Mouse (Mus musculus): ENCODE data around the gene Vmn2r-ps159.

- no peak for TF ChIP-seq EP300 (IDR thresholded peaks at IDR 0.05; ENCODE audit: insufficient read depth, low read depth, low read length)
- TF ChIP-seq CTCF (IDR thresholded peaks at IDR 0.05; ENCODE audit: low read depth, low read length), result no peak
Observed at GRCm38 (mm10) chr4:156343332-156343731, 12.4 kb downstream of the Vmn2r-ps159 start.
